Mouse (Mus musculus) heart, adult 2 months (tissue): ENCODE data around the gene Cd300lf.
A peak's percentile ranks its signal among the peaks of the same experiment; 100 is the strongest.

Experiments used
- CTCF ChIP-seq: fragments of 200-600 bp; IDR thresholded peaks from 2 replicates; pipeline ENCODE4 v1.8.1; 2022; ENCODE audit warnings: antibody characterized with exemption, mild to moderate bottlenecking, moderate library complexity
- POLR2A ChIP-seq: fragments of 200-500 bp; IDR thresholded peaks from 2 replicates; pipeline ENCODE4 v1.6.1; 2011; ENCODE audit warnings: mild to moderate bottlenecking, low read depth, low read length, control low read depth; ENCODE audit not compliant: insufficient read depth

DNA sequence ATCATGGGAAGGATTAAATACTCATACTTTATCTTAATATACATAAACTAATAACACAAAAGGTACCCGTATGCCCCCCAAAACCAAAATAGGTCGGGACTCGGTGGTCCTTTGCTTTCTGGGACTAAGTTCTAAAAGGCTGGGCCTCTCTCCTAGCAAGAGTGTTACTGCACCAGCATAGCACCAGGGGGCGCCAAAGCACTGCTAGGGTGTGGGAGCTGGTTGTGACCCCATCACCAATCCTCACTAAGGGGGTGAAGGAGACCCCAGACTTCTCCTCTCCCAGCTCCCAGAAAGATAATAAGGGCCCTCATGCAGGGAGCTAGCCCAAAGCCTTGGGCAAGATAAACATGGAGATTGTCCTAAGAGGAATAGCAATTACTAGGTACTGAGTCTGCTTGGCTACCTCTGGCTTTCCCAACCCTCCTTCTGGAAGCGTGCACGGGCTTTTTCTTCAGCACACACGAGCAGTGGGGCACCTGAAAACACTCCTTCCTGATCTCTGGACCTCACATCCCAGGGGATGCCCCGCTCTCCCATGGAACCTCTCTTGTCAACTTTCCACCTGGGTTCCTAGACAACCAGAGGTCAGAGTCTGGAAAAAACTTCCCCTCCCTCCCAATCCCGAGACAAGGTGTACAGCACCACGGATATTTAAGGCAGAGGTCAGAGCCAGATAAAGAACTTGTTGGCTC lies 27.2 kb upstream of the Cd300lf start:
- TF ChIP-seq POLR2A (no peak), CTCF (peak; percentile 98)
